Mouse (Mus musculus): ENCODE measurements around the gene Lrmda. TPM values are rescaled to one million over a fixed set of nuclear protein-coding genes. Genes with fewer than 3 reads are reported as not detected.

Lrmda gene
- total RNA-seq, 1 experiment from 2014 or later = 4.2 TPM

DNA sequence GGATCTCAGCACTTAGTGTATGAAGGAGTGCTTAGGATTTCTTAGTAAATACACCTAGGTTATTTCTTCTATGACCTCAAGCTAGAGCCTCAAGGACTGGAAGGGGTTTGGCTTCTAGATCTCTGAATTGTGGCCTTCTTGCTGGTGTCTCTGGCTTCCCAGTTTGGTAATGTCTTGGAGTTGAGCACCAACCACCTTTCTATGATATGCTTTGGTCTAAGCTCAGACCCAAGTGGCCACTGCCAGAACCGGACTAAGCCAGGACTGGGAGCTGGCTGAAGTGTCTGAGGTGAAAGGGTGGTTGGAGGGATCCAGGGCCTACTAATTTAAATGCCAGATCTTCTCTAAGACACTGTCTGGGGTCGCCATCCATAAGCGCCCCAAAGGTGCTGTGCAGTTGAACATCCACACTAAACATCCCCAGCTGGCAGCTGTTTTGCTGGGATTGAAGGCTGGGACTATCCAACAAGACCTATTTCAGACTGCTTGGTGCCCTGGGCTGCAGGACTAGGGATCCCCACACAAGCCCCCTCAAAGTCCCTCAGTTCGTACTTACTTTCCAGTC lies 27.1 kb upstream of the Lrmda start:
- DNase-seq = peak; percentile 24

DNA sequence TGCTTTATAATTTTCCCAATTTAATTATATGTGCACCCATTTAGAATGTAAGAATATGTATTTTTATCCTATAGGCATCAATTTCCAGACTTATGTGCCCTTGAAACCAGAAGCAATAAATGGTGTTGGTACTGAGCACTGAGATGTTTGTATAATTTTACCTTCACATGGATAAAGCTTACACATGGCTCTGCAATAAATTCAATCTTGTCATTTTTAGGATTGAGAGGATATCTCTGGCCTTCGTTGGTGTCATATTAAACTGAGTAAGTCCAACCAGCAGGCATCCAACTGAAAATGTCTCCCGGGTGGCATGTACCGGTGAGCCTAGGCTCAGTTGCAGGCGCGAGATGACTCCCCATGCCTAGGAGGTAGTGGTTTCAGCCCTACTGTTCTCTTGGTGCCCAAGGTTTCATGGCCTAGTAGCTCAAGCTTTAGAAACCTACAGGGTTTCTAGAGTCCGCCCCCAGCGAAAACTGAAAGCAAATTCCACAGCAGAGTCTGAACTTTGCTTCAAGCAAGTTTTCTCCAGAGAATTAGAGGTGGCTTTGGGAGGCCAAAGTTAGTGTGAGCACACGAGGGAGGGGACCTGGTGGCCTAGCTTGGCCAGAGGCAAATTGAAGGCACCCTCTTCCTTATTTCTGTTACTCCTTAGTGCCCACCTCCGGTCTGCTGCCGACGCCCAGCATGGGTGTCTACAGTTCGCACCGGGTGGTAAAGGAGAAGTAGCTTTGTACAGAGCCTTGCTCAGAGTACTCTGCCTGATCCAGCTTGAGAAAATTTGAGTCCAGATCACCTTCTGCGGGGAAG lies 26.1 kb upstream of the Lrmda start:
- DNase-seq = peak; percentile 67

DNA sequence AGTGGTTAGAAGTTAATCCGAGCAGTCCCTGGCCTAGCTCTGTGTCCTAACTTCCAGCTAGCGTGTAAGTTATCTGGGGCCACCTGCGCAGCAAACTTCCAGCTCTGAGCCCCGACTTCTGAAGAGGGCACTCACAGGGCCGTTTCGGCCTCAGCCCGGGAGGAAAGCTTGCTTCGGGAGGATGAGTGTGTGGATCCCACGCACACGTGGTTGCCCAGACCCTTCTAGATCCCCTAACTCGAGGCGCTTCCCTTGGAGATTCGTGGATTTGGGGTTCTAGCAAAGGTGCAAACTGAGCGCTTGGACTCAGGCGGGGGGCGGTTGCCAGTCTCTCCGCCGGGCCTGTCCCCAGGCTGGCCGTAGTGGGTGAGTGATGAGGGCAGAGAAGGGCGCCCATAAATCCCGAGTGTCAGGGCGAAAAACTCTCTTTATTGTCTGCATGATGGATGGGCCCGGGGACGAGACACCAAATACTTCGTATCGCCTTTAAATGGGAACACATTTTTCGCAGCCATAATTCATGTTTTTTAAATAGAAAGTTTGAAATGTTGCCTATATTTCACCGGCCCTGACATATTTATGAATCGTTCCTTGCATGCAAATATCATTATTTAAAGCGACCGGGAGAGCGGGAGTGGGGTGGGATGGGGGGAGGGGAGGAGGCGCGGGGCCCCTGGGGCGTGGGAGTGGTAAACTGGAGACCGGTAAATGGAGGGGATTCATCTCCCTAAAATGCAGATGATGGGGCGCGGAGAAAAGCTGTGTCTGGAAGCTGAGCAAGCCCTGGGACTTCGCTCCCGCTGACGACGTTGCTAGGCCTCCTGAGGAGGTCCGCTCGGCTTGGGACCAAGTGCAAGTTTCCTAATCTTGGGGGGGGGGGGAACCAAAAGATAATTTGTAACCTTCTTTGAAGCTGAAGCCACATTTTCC lies 25.2 kb upstream of the Lrmda start:
- DNase-seq = peak; percentile 76

DNA sequence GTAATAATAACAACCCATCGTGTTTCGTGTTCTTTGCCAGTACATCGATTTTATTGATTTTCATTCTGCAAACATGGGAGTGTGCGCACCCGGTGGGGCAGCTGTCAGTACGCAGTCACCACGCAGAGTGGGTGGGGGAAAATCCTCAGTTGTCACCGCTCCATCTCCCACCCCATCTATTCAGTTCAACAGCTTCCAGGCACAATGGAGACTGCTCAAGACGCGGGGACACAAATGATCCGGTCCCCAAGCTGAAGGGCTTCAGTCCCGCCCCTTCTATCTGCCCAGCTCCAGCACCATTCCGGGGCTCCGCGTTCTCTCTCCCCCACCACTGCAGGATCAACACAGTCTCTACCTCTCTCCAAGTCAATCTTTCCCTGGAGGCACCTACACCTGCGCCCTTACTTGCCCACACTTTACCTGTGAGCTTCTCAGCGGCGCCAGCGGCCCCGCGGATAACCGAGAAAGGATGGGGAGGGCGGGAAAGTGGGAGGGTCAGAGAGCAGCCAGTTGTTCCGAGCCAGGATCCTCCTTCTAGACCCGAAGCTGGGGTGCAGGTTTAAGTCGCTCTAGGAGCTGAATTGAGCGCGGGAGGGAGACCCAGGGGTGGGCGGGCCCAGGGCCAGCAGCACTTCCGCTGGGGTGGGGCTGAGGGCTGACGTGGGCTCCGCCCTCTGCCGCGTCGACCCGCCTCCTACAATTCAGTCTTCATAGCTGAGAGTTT lies 24.3 kb upstream of the Lrmda start:
- peak; percentile 88 for DNase-seq

DNA sequence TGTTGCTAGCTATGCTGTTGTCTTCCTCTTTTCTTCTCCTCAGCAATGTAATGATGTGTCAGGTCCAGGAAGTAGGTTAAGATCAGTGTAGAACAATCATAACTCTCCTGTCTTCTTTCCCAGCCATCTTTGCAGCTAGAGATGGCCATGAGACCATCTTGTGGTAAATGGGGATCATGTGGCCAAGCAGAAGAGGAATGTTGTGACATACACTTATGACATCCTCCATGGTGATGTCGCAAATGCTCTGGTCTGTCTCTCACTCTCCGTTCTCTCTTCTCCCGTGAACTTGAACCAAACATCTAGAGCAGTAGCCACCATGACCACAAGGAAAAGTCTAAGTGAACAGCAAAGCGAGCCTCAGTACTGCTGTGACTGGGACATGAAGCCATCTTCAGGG lies 19.9 kb upstream of the Lrmda start:
- DNase-seq = no peak

DNA sequence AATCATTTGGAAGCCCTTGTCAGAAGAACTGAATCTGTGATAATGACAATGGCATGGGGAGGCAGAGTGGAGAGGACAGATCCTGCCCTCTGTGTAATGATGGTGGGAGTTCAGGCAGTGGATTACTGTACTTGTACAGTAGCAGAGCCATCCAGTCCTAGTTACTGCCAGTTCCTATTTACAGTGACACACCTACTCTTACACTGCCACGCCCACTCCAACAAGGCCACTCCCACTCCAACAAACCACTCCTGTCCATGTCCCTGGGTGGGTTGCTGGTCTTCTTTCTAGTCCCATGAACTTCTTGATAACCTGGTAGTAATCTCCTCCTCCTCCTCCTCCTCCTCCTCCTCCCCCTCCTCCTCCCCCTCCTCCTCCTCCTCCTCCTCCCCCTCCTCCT lies 16.3 kb upstream of the Lrmda start:
- no peak for DNase-seq

DNA sequence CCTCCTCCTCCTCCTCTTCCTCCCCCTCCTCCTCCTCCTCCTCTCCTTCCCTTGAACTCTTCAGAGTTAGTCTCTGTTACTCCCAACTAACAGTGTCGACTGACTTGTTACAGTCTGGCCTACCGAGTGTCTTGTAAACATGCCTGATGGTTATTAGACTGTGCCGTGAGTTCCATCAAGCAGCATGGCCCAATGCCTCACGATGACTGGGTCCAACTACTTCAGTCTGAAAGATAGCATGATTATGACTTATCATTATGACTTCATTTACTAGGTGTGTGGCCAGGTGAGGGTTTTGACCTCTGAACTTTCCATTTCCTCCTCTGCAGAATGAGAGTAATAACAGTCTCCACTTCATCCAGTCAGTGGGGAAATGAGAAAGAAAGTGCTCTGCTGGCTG lies 15.9 kb upstream of the Lrmda start:
- DNase-seq = no peak

DNA sequence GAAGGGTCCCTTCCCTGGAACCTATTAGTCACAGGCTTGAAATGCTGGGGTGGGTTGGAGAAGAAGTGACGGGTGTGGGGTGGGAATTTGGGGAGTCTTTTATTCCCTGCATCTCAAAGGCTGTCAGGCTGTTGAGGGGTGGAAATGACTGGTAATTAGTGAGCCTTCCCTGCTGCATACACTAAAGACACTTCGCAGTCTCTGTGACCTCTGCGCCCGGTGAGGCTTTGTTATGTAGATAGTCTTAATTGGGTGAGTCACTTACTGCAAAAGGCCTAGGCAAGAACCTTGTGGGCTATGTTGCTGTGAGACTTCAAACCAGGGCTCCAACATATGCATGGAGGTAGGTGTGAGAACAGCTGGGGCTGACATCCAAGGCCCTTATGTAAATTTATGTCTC lies 14.6 kb upstream of the Lrmda start:
- no peak for DNase-seq

DNA sequence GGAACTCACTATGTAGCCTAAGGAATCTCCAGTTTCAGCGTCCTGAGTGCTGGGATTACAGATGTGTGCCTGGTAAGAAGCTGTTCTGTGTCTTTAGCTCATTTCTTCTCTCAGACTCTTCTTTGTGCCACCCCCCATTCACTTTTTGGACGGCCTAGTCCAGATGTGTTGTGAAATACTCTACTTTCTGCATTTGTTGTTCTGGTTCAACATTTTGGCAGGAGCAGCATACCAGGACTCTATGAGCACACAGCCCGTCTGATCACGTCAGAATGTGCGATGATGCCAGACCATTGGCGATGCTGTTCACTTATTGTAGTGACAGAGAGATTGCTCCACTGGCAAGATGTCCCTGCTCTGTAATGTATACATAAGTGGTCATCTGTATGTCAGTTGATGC lies 12.5 kb upstream of the Lrmda start:
- DNase-seq = peak; percentile 26

DNA sequence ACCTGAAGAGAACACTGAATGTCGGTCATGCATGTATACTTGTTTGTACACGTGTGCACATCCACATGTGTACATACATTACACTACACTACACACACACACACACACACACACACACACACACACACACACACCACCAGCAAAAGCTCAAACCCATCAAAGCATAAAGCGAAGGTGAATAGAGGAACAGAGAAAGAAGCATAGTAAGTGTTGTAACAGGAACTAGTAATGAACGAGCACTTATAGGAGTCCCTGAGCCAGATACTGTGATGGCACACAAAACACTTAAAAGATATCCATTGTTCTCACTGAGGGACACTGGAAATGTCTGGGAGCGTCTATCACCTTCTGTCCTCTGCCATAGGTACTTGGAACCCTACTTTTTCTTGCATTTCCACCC lies 5.2 kb upstream of the Lrmda start:
- DNase-seq = no peak

DNA sequence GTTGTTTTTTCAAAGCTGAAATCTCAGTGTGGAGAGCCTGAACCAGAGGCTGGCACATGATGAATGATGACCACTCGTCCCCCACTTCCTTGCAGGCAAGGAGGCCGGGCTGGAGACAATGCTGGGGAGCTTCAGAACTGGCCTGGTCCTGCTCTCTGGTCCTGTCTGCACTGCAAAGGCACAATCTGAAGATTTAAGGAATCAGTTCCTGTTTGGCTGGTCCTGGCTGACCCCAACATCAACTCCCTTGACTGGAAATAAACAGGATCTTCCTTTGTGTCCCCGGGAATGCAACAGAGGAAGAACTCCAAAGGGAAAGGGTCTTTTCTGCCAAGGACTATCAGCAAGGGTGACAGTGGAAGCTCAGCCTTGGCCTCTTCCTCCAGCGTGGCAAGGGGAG lies 4.7 kb upstream of the Lrmda start:
- peak; percentile 36 for DNase-seq

DNA sequence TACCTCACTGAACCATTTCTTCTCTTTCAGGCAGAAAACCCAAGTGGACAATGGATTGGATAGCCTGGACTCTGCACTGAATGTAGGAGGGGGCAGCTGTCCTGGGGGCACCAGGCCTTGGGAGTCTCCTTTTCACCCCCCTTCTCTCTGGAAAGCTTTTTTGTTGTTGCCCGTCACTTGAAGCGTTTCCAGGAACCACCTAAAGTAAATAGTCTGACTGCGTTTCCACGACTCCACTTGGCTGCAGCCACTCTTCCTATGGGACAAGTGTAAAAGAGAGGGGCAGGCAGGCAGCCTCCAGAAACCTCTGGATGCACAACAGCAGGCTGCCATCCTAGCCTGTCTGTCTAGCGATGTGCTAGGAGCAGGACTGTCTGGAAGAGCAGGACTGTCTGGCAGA lies 2.5 kb upstream of the Lrmda start:
- no peak for DNase-seq

DNA sequence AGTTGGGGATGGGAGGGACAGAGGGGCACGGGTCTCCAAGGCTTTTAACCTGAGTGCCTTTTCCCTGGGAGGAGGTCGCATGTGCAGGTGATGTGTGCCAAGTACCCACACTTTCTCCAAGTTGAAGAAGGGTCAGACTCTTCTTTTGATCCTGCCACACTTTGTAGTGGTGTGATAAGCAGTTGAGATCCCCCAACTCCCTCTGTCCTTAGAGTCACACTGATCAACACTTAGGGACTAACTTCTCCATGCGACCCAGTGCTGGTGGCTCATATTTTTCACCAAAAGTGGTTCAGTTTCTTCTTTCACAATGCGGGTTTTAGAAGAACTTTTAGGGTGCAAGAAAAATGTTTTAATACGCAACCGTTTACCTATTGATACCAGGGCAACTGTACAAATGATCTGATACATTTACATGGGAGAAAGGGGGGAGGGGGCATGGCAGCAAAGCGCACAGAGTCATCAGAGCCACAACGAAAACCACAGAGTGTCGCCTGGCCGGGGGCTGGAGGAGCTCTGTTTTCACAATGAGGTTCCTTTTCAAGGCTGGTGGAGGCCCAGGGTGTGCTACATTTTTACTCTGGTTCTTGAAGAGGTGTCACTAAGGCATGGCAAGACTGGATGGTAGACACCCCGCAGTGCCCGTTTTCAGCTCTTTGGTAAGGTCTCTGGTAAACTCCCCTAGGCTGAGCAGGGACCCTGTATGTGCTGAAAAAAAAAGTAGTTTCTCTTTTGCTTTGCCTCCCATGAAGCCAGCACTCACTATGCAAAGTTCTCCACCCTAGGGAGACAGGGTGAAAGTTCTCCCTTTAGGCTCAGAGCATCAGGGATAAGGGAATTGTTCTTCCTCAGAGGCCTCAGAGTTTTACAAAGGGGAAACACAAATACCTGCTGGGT lies 685 bp downstream of the Lrmda start:
- no peak for DNase-seq

DNA sequence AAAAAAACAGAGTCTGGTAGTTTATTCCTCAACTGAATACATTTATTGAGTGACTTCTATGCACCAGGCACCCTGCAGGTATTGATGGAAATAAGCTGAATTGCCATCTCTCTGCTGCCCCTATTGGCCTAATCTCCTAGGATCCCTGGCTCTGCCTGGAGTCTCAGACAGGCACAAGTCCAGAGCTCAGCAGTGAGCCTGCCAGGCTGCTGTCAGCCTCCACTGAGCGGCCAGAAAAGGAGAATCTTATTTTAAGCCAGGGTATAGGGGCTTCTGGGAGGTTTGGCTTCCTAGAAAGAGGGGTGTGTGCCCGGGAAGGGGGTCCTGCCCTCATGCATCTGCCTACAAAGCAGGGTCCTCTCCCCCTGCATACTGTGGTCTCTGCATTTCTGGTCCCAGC lies 1.4 kb downstream of the Lrmda start:
- DNase-seq = peak; percentile 72

DNA sequence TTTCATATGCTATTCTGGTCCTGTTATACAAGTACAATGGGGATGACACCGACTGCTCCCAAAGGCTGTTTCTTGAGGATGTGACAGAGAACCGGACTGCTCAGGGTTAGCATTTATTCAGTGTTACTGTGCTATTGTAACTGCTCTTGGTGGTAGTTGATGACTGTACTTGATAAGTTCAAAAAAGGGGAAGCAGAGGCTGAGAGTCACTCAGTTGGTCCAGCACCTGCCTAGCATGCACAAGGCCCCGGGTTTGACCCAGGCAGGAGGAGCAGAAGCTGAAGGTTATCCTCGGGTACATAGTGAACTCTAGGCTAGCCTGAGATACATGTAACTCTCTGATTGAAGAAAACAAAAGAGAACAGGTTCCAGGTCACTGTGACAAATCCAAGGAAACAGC lies 4.0 kb downstream of the Lrmda start:
- DNase-seq = no peak

DNA sequence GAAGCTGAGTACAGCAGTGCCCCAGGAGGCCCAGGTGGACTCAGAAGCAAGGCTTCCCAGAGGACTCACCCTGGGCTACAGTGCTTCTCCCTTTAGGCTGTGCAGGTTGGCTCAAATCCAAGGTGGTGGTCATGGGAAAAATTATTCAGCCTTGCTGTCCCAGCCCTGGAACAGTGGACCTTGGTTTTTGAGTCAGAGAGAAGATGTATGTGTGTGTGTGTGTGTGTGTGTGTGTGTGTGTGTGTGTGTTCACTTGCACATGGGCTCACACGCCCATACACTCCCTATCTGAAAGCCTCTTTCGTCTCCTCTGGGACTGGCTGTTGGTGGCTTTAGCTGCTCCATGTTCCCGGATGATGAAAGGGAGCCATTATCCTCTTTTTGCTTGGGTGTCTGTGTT lies 16.4 kb downstream of the Lrmda start:
- DNase-seq = peak; percentile 87

DNA sequence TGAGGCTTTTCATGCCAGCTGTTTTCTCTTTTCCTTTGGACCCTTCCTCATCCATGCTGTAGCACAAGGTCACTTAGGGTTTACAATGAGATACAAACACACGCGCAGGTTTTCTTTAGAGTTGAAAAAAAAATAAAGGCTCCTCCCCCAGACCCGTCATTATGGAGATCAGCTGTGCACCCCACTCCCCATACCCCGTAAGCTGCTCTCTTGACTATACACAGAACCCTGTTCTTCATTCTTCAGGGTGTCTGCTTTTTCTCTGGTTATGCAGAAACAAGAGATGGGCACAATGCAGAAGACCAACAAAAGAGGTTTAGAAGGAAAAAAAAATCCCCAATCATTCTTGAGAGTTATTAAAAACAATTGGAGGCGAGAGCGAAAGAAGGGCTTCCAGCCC lies 16.8 kb downstream of the Lrmda start:
- no peak for DNase-seq

DNA sequence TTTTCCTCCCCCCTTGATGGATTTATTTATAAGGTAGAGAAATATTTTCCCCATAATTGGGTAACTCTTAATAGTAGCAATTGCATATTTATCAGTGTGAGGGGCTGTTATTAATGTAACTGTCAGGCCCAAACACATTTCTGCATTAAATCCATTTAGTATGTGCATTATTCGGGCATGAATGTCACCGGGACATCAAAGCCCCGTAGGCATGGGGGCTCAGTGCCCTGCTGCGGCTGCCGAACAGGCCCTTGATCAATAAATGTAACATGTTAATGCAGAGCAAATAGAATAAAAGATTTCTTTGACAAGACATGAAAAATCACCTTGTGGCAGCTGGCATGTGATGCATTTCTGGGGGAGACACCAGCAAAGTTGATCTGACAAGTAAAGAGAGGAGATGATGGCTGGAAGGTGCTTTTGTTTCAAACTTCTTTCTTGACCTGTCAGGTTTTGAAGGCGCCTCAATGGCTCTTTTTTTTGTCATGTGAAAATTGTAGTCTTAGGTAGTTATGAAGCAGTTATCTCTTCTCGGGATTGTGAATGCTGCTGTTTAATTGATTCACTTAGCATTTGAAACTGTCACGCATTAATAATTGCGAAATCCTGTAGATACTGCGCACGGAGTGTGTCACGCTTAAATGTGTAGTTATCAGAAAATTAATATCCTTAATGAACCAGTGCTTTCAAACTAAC lies 17.4 kb downstream of the Lrmda start:
- no peak for DNase-seq

DNA sequence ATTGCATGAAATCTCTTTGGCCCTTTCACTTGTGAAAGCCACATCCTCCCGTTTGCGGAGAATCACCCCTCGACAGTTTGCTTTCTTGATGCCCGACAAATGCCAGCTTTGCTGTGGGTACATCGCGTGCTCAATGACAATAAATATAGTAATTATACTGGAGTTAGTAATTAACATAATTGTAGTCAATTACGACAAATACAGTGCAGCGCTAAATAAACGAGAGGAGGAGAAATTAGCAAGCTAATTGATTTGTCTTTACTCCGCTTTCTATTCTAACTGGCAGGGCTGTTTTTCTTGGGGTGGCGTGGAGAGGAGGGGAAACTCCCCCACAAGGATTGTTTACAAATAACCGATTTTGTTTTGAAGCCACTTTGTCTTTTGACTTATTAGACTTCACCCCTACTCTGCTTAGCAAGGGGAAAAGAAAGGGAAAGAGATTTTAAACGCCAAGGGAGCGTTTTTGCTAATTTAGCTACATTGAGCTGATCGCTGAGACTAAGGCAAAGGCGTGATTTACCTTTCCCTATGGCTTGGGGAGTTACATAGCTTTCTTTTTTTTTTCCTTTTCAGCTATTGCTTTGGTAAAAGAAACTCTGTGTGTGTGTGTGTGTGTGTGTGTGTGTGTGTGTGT lies 18.1 kb downstream of the Lrmda start:
- no peak for DNase-seq

DNA sequence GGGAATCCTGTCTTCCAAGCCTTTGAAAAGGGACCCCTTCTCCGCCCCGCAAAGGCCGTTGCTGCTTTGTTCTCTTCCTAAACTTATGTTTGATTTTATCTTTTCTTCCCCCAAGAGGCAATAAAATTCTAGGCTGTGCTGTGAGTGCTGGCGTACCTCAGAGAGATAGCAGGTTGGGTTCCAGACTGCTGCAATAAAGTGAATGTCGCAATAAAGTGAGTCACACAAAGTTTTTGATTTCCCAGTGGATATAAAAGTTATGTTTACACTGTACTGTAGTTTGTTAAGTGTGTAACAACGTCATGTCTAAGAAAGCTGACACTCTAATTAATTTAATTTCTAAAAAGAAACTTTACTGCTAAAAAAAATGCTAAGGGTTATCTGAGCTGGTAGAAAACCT lies 22.6 kb downstream of the Lrmda start:
- peak; percentile 7 for DNase-seq
